Comparison of ENCODE assay signal across 8 mouse cellular contexts in genomic region chr11:118407318-118407910, GRCm38 (mm10). TPM values are rescaled to one million over a fixed set of nuclear protein-coding genes. Genes with fewer than 3 reads are reported as not detected.
DNase-seq lines count a peak whose midpoint lies in the region; ATAC-seq and TF ChIP-seq lines count a peak whose summit lies in the region.

No protein-coding gene starts in this region.

- peak; percentile 42 for DNase-seq in cerebellum, adult 11 months
- DNase-seq in cerebellum, adult 8-10 months: no peak
- DNase-seq in left cerebral cortex, adult 18-20 months (ENCODE audit: low spot score in 2 of 2): peak; percentile 36 to 58
- DNase-seq in left cerebral cortex, adult 9 months (ENCODE audit: low spot score in 2 of 2): no peak
- DNase-seq in CH12.LX (ENCODE audit: extremely low read depth): no peak
- DNase-seq in heart, postnatal 14 days: peak; percentile 64 to 75
- no peak for DNase-seq in frontal cortex, postnatal 36 days (ENCODE audit: low spot score in 2 of 2)

- in situ Hi-C loops in CH12.LX (cut with MboI; ENCODE audit: low pct_ligation_motif_present, low pct_unique_long_range_greater_than_20kb, low sequenced_read_pairs): no loop called here

- dilution Hi-C loops in CH12.LX (cut with MboI; ENCODE audit: extremely low pct_ligation_motif_present, extremely low pct_unique_long_range_greater_than_20kb, low sequenced_read_pairs): no loop called here

- peak in 1 of 2 experiments; percentile 59; a peak in 2 of 4 replicates for TF ChIP-seq CTCF in CH12.LX (conservative IDR thresholded peaks at IDR 0.05 in 1 of 2, IDR thresholded peaks at IDR 0.05 in 1 of 2; ENCODE audit: low read depth in 2 of 2, low read length in 2 of 2)

- H3K36me3 ChIP-seq in CH12.LX (replicated peaks in 1 of 2; ENCODE audit: control insufficient read depth in 1 of 2, insufficient read depth in 1 of 2, low read length in 1 of 2): peaks cover 54 to 71% of the 10 kb centered on the region in 2 experiments
- peaks cover 32% of the 10 kb centered on the region for H3K36me3 ChIP-seq in forebrain, embryonic 15.5 days

- H3K9me3 ChIP-seq in CH12.LX (replicated peaks; ENCODE audit: low read length): no peaks in the 10 kb centered on the region
- H3K9me3 ChIP-seq in forebrain, embryonic 15.5 days: no peaks in the 10 kb centered on the region

- no peak overlapping the region for H3K9ac ChIP-seq in CH12.LX (ENCODE audit: insufficient read depth, low read depth)
- no peak overlapping the region for H3K9ac ChIP-seq in forebrain, embryonic 15.5 days (replicated peaks)

- TF ChIP-seq RAD21 in CH12.LX (IDR thresholded peaks at IDR 0.05; ENCODE audit: low read depth, low read length): peak; percentile 14

- H3K27me3 ChIP-seq in CH12.LX (replicated peaks): no peaks in the 10 kb centered on the region
- no peaks in the 10 kb centered on the region for H3K27me3 ChIP-seq in forebrain, embryonic 15.5 days

- no peak for TF ChIP-seq POLR2A in CH12.LX (IDR thresholded peaks at IDR 0.05; ENCODE audit: low read depth, low read length)

- peaks cover 24 to 45% of the 10 kb centered on the region in 2 experiments for H3K4me1 ChIP-seq in CH12.LX (ENCODE audit: control insufficient read depth in 1 of 2, insufficient read depth in 2 of 2)
- peaks cover 8% of the 10 kb centered on the region; the same call in 1 of the 2 replicates for H3K4me1 ChIP-seq in forebrain, embryonic 15.5 days

- H3K27ac ChIP-seq in CH12.LX (ENCODE audit: insufficient read depth, low read depth): no peak overlapping the region
- H3K27ac ChIP-seq in forebrain, embryonic 15.5 days (replicated peaks): no peak overlapping the region

- no peak for ATAC-seq in forebrain, embryonic 15.5 days (replicated peaks)

- H3K79me2 ChIP-seq in CH12.LX (replicated peaks; ENCODE audit: control insufficient read depth, extremely low read depth, insufficient read depth, poor library complexity, severe bottlenecking): no peaks in the 10 kb centered on the region

- 86% methylated on average over 23 of the region's 23 CpGs for whole genome bisulfite sequencing in forebrain, embryonic 15.5 days

- H3K4me2 ChIP-seq in CH12.LX (ENCODE audit: insufficient read depth, low read depth, poor library complexity, severe bottlenecking): no peak overlapping the region
- no peak overlapping the region for H3K4me2 ChIP-seq in forebrain, embryonic 15.5 days (replicated peaks)

- intact Hi-C loops in heart, postnatal 14 days (cut with DNase I): loop anchor here (10.0 kb wide), 1 partner anchor 323 kb away; no protein-coding TSS in a partner anchor

- no peak for TF ChIP-seq EP300 in CH12.LX (IDR thresholded peaks at IDR 0.05; ENCODE audit: low read length)

- no peak overlapping the region for H3K4me3 ChIP-seq in CH12.LX (replicated peaks in 1 of 3; ENCODE audit: low read depth in 2 of 3, low read length in 2 of 3, poor library complexity in 1 of 3)
- H3K4me3 ChIP-seq in forebrain, embryonic 15.5 days: no peak overlapping the region

TF ChIP-seq in CH12.LX, 34 proteins besides CTCF, POLR2A, EP300 and RAD21:
- TF ChIP-seq NRF1 (IDR thresholded peaks at IDR 0.05; ENCODE audit: low read depth, low read length) (0 out of 2 replicates have a peak, but pooled peaks have one; percentile 5), IRF4 (IDR thresholded peaks at IDR 0.05; ENCODE audit: low read depth, low read length) (no peak), SMC3 (IDR thresholded peaks at IDR 0.05; ENCODE audit: low read depth, low read length) (peak; percentile 51), SIN3A (IDR thresholded peaks at IDR 0.05; ENCODE audit: low read length) (0 out of 2 replicates have a peak, but pooled peaks have one; percentile 31)

RNA-seq across cellular contexts. Expression of gene Lgals3bp, which starts 5.5 kb away (rescaled TPM):
- 10 to 100 TPM; 21.7 to 21.9 TPM for total RNA-seq in left cerebral cortex, adult 18-20 months (2021)
- total RNA-seq in CH12.LX (2012; rRNA removed) (67.3 and 93.0 TPM in 2 replicates), CH12.LX (2014; rRNA removed) (134 and 146 TPM in 2 replicates)
- 310 and 338 TPM in 2 replicates for polyA plus RNA-seq in CH12.LX (2012; ENCODE audit: insufficient read length, low read depth)
- total RNA-seq in heart, postnatal 14 days (2021): 10 to 100 TPM; 21.2 to 24.1 TPM
- polyA plus RNA-seq in forebrain, embryonic 15.5 days (2015; fragmentation: Nextera tagmentation; extraction: Ambion mirVana): 2.6 TPM in 2 replicates

RNA-seq across cellular contexts. Expression of gene Cant1, which starts 11.5 kb away (rescaled TPM):
- 10 to 100 TPM; 38.7 to 40.4 TPM for total RNA-seq in left cerebral cortex, adult 18-20 months (2021)
- total RNA-seq in CH12.LX (2012; rRNA removed): 36.7 and 40.2 TPM in 2 replicates
- 25.1 and 28.8 TPM in 2 replicates for total RNA-seq in CH12.LX (2014; rRNA removed)
- polyA plus RNA-seq in CH12.LX (2012; ENCODE audit: insufficient read length, low read depth): 31.2 and 31.8 TPM in 2 replicates
- total RNA-seq in heart, postnatal 14 days (2021): 10 to 100 TPM; 17.9 to 20.9 TPM
- polyA plus RNA-seq in forebrain, embryonic 15.5 days (2015; fragmentation: Nextera tagmentation; extraction: Ambion mirVana): 28.9 and 31.6 TPM in 2 replicates

RNA-seq across cellular contexts. Expression of gene C1qtnf1, which starts 20.6 kb away (rescaled TPM):
- 1 to 10 TPM; 4.3 to 4.6 TPM for total RNA-seq in left cerebral cortex, adult 18-20 months (2021)
- total RNA-seq in CH12.LX (2012; rRNA removed): 0.13 and 0.76 TPM in 2 replicates
- total RNA-seq in CH12.LX (2014; rRNA removed): 0.15 and 0.19 TPM in 2 replicates
- polyA plus RNA-seq in CH12.LX (2012; ENCODE audit: insufficient read length, low read depth): 0.12 TPM in 1 of 2 replicates, not detected in the other
- 10 to 100 TPM; 33.7 to 39.7 TPM for total RNA-seq in heart, postnatal 14 days (2021)
- polyA plus RNA-seq in forebrain, embryonic 15.5 days (2015; fragmentation: Nextera tagmentation; extraction: Ambion mirVana): 3.2 and 3.4 TPM in 2 replicates

RNA-seq across cellular contexts. Expression of gene Timp2, which starts 51.9 kb away (rescaled TPM):
- 100 to 1,000 TPM; 232 to 261 TPM for total RNA-seq in left cerebral cortex, adult 18-20 months (2021)
- 0.34 and 0.38 TPM in 2 replicates for total RNA-seq in CH12.LX (2012; rRNA removed)
- 0.12 TPM in 1 of 2 replicates, not detected in the other for total RNA-seq in CH12.LX (2014; rRNA removed)
- polyA plus RNA-seq in CH12.LX (2012; ENCODE audit: insufficient read length, low read depth): 0.57 TPM in 1 of 2 replicates, not detected in the other
- 100 to 1,000 TPM; 150 to 168 TPM for total RNA-seq in heart, postnatal 14 days (2021)
- 69.4 and 75.2 TPM in 2 replicates for polyA plus RNA-seq in forebrain, embryonic 15.5 days (2015; fragmentation: Nextera tagmentation; extraction: Ambion mirVana)

Comparison
In these comparisons a context has a peak if more than half of its experiments do, and no peak if none do; other contexts are left out.
1. DNase-seq: peak in cerebellum, adult 11 months (single experiment), left cerebral cortex, adult 18-20 months (2 of 2) and heart, postnatal 14 days (2 of 2); none in cerebellum, adult 8-10 months (single experiment), left cerebral cortex, adult 9 months (0 of 2), CH12.LX (single experiment) and frontal cortex, postnatal 36 days (0 of 2).
2. RNA of gene C1qtnf1, which starts 20.6 kb away (total RNA-seq): 33.7 to 39.7 TPM in heart, postnatal 14 days; 4.3 to 4.6 TPM in left cerebral cortex, adult 18-20 months and 0.13 to 0.76 TPM in CH12.LX; every median in the first group is over 4 times any median in the second.